Mouse (Mus musculus) E14TG2a.4 (cell line): Measurements from ENCODE around the gene Ndufs7.
A peak's percentile ranks its signal among the peaks of the same experiment; 100 is the strongest.

Experiments
- CTCF ChIP-seq: conservative IDR thresholded peaks from 2 replicates; pipeline ENCODE4 v1.5.1; 2014; ENCODE audit warnings: low read length
- NANOG ChIP-seq: IDR thresholded peaks from 2 replicates; pipeline ENCODE4 v1.6.1; 2014; ENCODE audit warnings: borderline replicate concordance, low read length, mixed read lengths

GRCm38 (mm10) chr10:80247849-80248248 is 1.1 kb upstream of the Ndufs7 start:
- TF ChIP-seq CTCF (0 out of 2 replicates have a peak, but pooled peaks have one; percentile 7), NANOG (no peak)
